Mouse (Mus musculus): ENCODE results near the gene Mllt1.

Gene Mllt1

DNA sequence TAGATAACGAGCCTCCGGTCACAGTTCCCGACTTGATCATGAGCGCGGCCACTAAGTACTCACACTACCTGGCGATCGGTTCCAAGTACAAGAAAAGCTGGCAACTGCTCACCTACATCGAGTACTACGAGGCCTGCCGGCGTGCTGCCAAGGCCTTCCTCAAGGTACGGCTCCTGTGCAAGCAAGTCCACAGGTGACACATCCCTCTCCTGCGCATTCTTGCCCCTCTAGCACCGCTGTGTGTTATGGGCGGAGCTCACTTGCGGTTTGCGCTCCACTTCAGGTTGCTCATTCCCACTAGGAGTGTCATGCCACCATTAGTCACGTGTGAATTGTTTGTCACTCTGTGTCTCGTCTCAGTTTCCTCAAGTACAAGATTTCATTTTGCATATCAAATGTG lies 57.8 kb downstream of the Mllt1 start:
- no peak for DNase-seq (ENCODE audit: low read depth)

DNA sequence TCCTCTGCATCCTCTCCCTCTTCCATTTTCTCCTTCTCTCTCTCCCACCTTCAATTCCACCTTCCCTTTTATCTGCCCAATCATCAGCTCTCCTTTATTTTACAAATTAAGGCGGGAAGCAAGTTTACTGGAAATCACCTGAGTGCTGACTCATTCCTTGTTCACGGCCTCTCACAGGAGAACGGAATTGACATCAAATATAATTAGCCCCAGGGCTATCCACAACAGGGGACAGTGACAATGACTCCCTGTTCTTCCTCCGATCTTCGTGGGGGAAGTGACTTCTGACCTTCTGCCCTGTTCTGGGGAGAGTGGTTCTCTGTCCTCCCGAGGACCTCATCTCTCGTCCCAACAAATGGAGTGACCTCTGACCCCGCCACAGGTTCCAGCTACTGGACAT lies 58.2 kb downstream of the Mllt1 start:
- DNase-seq (ENCODE audit: low read depth): no peak

- no peak for DNase-seq (ENCODE audit: low read depth)
Measured at GRCm38 (mm10) chr17:56876465-56876864, 58.8 kb downstream of the Mllt1 start.

DNA sequence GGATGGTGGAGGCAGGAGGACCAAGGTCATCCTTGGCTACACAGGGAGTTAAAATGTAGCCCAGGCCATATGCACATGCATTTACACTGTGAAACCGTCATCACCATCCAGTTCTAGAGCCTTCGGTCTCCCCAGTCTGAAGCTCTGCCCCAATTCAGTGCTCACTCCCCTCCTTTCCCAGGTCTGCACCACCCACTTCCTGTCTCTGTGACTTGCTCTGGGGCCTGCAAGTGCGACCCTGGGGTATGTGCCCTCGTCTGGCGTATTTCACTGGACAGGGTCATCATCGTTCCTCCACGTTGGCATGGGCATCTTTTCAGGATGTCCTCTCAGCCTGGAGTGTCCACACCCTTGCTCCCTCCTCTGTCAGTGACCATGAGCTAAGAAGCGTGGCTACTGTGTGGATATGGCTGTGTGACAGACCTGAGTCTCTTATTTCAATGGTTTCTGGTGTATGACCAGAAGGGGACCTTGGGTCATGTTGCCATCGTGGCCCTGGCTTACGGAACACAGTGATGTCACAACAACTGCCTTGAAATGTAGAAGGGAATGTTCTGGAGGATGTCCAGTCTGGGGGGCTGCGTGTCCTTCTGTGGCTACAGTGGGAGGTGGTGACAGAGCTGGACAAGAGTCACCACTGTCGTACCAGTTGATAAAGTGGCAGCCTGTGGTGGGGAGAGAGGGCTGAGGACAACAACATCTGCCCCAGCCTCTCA lies 60.1 kb downstream of the Mllt1 start, which contains the start of gene 1700061G19Rik:
Gene 1700061G19Rik, plus strand, starts transcription at position 542 of the 716 bp plus-strand sequence.
- no peak for DNase-seq (ENCODE audit: low read depth)

GRCm38 (mm10) chr17:56874237-56874636 lies 61.0 kb downstream of the Mllt1 start, which contains the start of gene Acsbg2:
Acsbg2 (minus strand) TSS chr17:56874447.
- no peak for DNase-seq (ENCODE audit: low read depth)

DNA sequence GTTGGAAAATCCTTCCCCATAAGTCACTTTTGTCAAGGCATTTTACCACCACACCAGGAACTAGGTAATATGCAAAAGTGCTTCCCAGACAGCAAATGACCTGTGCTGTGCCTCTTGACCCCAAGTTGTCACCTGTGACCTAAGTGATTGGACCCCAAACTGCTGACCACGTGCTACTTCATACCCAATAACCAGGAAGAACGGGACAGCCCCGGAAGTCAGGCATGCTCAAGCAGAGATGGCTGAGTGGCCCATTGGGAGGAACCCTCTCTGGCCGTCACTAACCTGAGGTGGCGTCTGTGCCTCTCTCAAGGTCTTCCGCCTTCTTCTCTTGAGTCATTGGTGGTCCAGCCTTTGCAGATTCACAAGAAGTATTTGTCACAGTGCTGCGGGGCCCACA lies 62.7 kb downstream of the Mllt1 start:
- no peak for DNase-seq (ENCODE audit: low read depth)

DNA sequence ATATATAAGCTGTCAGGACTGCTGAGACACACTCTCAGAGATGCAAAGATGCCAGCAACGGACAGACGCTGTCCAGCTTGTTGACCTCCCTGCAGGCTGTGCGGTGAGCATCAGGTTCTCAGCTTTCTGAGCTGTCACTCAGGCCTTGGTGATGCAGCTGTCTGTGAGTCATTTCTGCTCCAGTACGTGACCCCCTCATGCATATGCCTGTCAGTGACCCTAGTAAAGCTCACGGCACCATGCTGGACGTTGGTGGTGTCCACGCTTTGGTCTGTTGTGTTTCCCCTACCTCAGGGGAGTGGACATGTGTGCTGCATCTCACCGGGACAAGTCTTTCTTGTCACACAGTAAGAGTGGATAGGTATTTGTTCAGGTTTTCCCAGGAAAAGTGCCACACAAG lies 63.4 kb downstream of the Mllt1 start:
- no peak for DNase-seq (ENCODE audit: low read depth)

DNA sequence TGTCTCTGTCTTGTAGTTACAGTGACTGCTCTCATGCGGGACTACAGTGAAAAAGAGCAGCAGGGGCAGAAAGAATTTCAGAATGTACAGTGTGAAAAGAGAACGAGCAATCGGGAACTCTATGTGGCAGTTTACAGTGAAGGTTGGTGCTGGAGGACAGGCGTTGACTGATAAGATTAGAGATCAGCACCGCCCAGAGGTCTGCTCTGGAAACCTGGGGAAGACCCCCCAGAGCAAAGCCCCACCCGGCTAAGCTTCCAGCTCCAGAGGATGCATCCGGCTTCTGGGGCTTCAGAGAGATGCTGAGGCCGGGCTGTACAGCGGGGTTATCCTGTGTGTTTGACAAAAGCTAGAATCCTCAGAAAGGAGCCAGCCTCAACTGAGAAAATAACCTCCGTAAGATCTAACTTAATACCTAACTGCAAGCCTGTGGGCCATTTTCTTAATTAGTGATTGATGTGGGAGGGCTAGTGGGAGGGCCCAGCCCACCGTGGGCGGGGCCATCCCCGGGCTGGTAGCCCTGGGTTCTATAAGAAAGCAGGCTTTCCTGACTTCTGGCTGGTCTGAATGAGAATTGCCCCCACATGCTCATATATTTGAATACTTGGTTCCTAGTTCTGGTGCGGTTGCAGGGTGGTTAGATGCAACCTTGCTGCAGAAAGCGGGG lies 64.8 kb downstream of the Mllt1 start:
- DNase-seq (ENCODE audit: low read depth): no peak

DNA sequence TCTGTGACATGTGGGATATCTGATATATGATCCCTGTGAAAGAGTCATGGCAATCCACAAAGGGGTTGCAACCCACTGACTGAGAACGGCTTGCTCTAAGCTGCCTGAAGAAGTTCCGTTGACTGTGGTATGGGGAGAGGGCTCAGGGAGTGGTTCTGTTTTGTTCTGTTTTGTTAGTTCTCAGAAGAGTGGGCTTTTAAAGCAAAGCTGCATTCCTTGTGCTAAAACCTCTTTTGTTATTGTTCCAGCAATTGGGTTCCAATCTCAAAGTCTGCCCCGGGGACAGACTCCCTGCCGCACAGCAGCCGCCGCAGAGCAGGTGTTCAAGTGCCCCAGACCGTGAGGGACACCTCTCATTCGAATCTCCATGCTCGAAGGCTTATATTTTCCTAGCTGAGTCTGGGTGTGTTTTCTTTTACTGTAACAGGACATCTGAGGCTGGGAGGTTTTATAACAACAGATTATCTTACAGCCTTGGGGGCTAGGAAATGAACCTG lies 65.7 kb downstream of the Mllt1 start:
- DNase-seq (ENCODE audit: low read depth): no peak

- DNase-seq (ENCODE audit: low read depth): no peak
Measured at GRCm38 (mm10) chr17:56866071-56866470, 69.1 kb downstream of the Mllt1 start.

- DNase-seq (ENCODE audit: low read depth): peak; percentile 94
Measured at GRCm38 (mm10) chr17:56861197-56861596, 74.0 kb downstream of the Mllt1 start.

DNA sequence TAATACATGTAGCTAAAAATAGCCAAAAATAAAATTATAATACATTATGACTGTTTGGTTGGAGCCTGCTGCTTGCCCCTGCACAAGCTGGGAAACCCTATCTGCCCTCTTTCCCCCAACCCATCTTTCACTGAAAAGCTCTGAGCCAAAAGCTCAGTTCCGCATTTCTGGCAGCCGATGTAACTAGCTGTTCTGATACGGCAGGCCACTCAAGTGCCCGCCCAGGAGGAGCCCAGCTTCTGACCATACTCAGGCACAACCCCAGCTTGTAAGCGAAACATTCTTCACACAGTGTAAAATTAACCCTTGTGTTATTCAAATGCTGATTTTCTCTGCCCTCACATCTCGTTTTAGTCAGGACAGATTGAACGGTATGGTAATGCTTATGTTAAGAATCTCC lies 76.3 kb downstream of the Mllt1 start:
- DNase-seq (ENCODE audit: low read depth): no peak

- peak; percentile 76 for DNase-seq (ENCODE audit: low read depth)
Measured at GRCm38 (mm10) chr17:56858216-56858615, 77.0 kb downstream of the Mllt1 start.

- DNase-seq (ENCODE audit: low read depth): peak; percentile 18
Measured at GRCm38 (mm10) chr17:56855421-56855820, 79.8 kb downstream of the Mllt1 start.

- DNase-seq (ENCODE audit: low read depth): no peak
Measured at GRCm38 (mm10) chr17:56851167-56851566, 84.0 kb downstream of the Mllt1 start.

- DNase-seq (ENCODE audit: low read depth): no peak
Measured at GRCm38 (mm10) chr17:56849710-56850109, 85.5 kb downstream of the Mllt1 start.

- no peak for DNase-seq (ENCODE audit: low read depth)
Measured at GRCm38 (mm10) chr17:56848785-56849184, 86.4 kb downstream of the Mllt1 start.

GRCm38 (mm10) chr17:56843678-56844077 lies 91.5 kb downstream of the Mllt1 start:
- DNase-seq (ENCODE audit: low read depth): no peak
